Mouse (Mus musculus): ENCODE results near the gene Shb. TPM values are rescaled to one million over a fixed set of nuclear protein-coding genes. Genes with fewer than 3 reads are reported as not detected.
A peak's percentile ranks its signal among the peaks of the same experiment; 100 is the strongest.

Shb gene
- total and polyA plus RNA-seq, 2 experiments = 17.1 to 42.1 TPM

GRCm38 (mm10) chr4:45471654-45472556 lies 60.4 kb downstream of the Shb start:
- H3K9ac ChIP-seq (ENCODE audit: low read depth, low read length) = no peak overlapping the region
- TF ChIP-seq POLR2A (IDR thresholded peaks at IDR 0.05; ENCODE audit: extremely low read depth, insufficient read depth, low read length) (no peak), CTCF (IDR thresholded peaks at IDR 0.05; ENCODE audit: low read depth, low read length) (no peak)
- peak; percentile 96 for DNase-seq (ENCODE audit: extremely low read depth, low read depth, low spot score)
- H3K27me3 ChIP-seq (ENCODE audit: control insufficient read depth, insufficient read depth, low read length) = no peaks in the 10 kb centered on the region
- peaks cover 73% of the 10 kb centered on the region for H3K4me1 ChIP-seq (ENCODE audit: control insufficient read depth, insufficient read depth, low read length)
- 27% methylated on average over 11 of the region's 11 CpGs for WGBS
- no peaks in the 10 kb centered on the region; the same call in 1 of the 2 replicates for H3K36me3 ChIP-seq (ENCODE audit: control insufficient read depth, insufficient read depth, low read length)
- H3K79me2 ChIP-seq (ENCODE audit: control insufficient read depth, insufficient read depth, low read length) = peaks cover 30% of the 10 kb centered on the region; the same call in 1 of the 2 replicates
- H3K27ac ChIP-seq (replicated peaks; ENCODE audit: insufficient read depth, low read depth, low read length) = peak overlapping the region; percentile 46
- no peak overlapping the region for H3K4me3 ChIP-seq (ENCODE audit: insufficient read depth, low read depth, low read length)

- peak; percentile 52 for DNase-seq (ENCODE audit: extremely low read depth, low read depth, low spot score)
- no peaks in the 10 kb centered on the region; the same call in 1 of the 2 replicates for H3K36me3 ChIP-seq (ENCODE audit: control insufficient read depth, insufficient read depth, low read length)
- H3K4me1 ChIP-seq (ENCODE audit: control insufficient read depth, insufficient read depth, low read length) = peaks cover 67% of the 10 kb centered on the region
- no peak overlapping the region for H3K27ac ChIP-seq (replicated peaks; ENCODE audit: insufficient read depth, low read depth, low read length)
- H3K27me3 ChIP-seq (ENCODE audit: control insufficient read depth, insufficient read depth, low read length) = no peaks in the 10 kb centered on the region
- peaks cover 40% of the 10 kb centered on the region; the same call in 1 of the 2 replicates for H3K79me2 ChIP-seq (ENCODE audit: control insufficient read depth, insufficient read depth, low read length)
- H3K9ac ChIP-seq (ENCODE audit: low read depth, low read length) = no peak overlapping the region
- H3K4me3 ChIP-seq (ENCODE audit: insufficient read depth, low read depth, low read length) = no peak overlapping the region
- TF ChIP-seq CTCF (IDR thresholded peaks at IDR 0.05; ENCODE audit: low read depth, low read length) (no peak), POLR2A (IDR thresholded peaks at IDR 0.05; ENCODE audit: extremely low read depth, insufficient read depth, low read length) (no peak)
- 36% methylated on average over 6 of the region's 6 CpGs for WGBS
Observed at GRCm38 (mm10) chr4:45469057-45469456, 63.2 kb downstream of the Shb start.

- peaks cover 63% of the 10 kb centered on the region for H3K4me1 ChIP-seq (ENCODE audit: control insufficient read depth, insufficient read depth, low read length)
- H3K9ac ChIP-seq (ENCODE audit: low read depth, low read length) = no peak overlapping the region
- no peak overlapping the region for H3K4me3 ChIP-seq (ENCODE audit: insufficient read depth, low read depth, low read length)
- H3K79me2 ChIP-seq (ENCODE audit: control insufficient read depth, insufficient read depth, low read length) = peaks cover 37% of the 10 kb centered on the region; the same call in 1 of the 2 replicates
- TF ChIP-seq CTCF (IDR thresholded peaks at IDR 0.05; ENCODE audit: low read depth, low read length) = no peak
- TF ChIP-seq POLR2A (IDR thresholded peaks at IDR 0.05; ENCODE audit: extremely low read depth, insufficient read depth, low read length) = no peak
- peak; percentile 64 for DNase-seq (ENCODE audit: extremely low read depth, low read depth, low spot score)
- WGBS = 36% methylated on average over 6 of the region's 6 CpGs
- H3K36me3 ChIP-seq (ENCODE audit: control insufficient read depth, insufficient read depth, low read length) = no peaks in the 10 kb centered on the region; the same call in 1 of the 2 replicates
- peak overlapping the region; percentile 67 for H3K27ac ChIP-seq (replicated peaks; ENCODE audit: insufficient read depth, low read depth, low read length)
- no peaks in the 10 kb centered on the region for H3K27me3 ChIP-seq (ENCODE audit: control insufficient read depth, insufficient read depth, low read length)
Observed at GRCm38 (mm10) chr4:45468507-45468906, 63.8 kb downstream of the Shb start.

GRCm38 (mm10) chr4:45467115-45467912 lies 65.0 kb downstream of the Shb start:
- H3K4me1 ChIP-seq (ENCODE audit: control insufficient read depth, insufficient read depth, low read length) = peaks cover 58% of the 10 kb centered on the region
- H3K9ac ChIP-seq (ENCODE audit: low read depth, low read length) = peak overlapping the region; percentile 23; the same call in 1 of the 2 replicates
- WGBS = 17% methylated on average over 12 of the region's 12 CpGs
- no peak overlapping the region for H3K4me3 ChIP-seq (ENCODE audit: insufficient read depth, low read depth, low read length)
- H3K36me3 ChIP-seq (ENCODE audit: control insufficient read depth, insufficient read depth, low read length) = no peaks in the 10 kb centered on the region; the same call in 1 of the 2 replicates
- peak; percentile 99 for DNase-seq (ENCODE audit: extremely low read depth, low read depth, low spot score)
- TF ChIP-seq CTCF (IDR thresholded peaks at IDR 0.05; ENCODE audit: low read depth, low read length) (no peak), POLR2A (IDR thresholded peaks at IDR 0.05; ENCODE audit: extremely low read depth, insufficient read depth, low read length) (no peak)
- no peaks in the 10 kb centered on the region for H3K27me3 ChIP-seq (ENCODE audit: control insufficient read depth, insufficient read depth, low read length)
- H3K79me2 ChIP-seq (ENCODE audit: control insufficient read depth, insufficient read depth, low read length) = peaks cover 39% of the 10 kb centered on the region; the same call in 1 of the 2 replicates
- peak overlapping the region; percentile 67 for H3K27ac ChIP-seq (replicated peaks; ENCODE audit: insufficient read depth, low read depth, low read length)

GRCm38 (mm10) chr4:45464941-45465340 lies 67.3 kb downstream of the Shb start:
- Histone ChIP-seq H3K27ac (replicated peaks; ENCODE audit: insufficient read depth, low read depth, low read length) (0 out of 2 replicates have a peak overlapping the region, but pooled peaks have one; percentile 2), H3K4me3 (ENCODE audit: insufficient read depth, low read depth, low read length) (no peak overlapping the region), H3K4me1 (ENCODE audit: control insufficient read depth, insufficient read depth, low read length) (peaks cover 56% of the 10 kb centered on the region), H3K9ac (ENCODE audit: low read depth, low read length) (no peak overlapping the region), H3K36me3 (ENCODE audit: control insufficient read depth, insufficient read depth, low read length) (no peaks in the 10 kb centered on the region), H3K79me2 (ENCODE audit: control insufficient read depth, insufficient read depth, low read length) (peaks cover 34% of the 10 kb centered on the region; the same call in 1 of the 2 replicates), H3K27me3 (ENCODE audit: control insufficient read depth, insufficient read depth, low read length) (no peaks in the 10 kb centered on the region)
- TF ChIP-seq POLR2A (IDR thresholded peaks at IDR 0.05; ENCODE audit: extremely low read depth, insufficient read depth, low read length) (no peak), CTCF (IDR thresholded peaks at IDR 0.05; ENCODE audit: low read depth, low read length) (no peak)
- 56% methylated on average over 9 of the region's 9 CpGs for WGBS
- DNase-seq (ENCODE audit: extremely low read depth, low read depth, low spot score) = peak; percentile 71

Measured in liver, adult 2 months (tissue).